Mouse (Mus musculus): ENCODE results near the gene Cd8b1. TPM values are rescaled to one million over a fixed set of nuclear protein-coding genes. Genes with fewer than 3 reads are reported as not detected.

The Cd8b1 gene
- total RNA-seq, 2 experiments from 2014 or later = not detected

GRCm38 (mm10) chr6:71381654-71382053 lies 59.1 kb downstream of the Cd8b1 start:
- no peak overlapping the region for H3K27ac ChIP-seq
- DNase-seq = no peak
- H3K4me3 ChIP-seq = no peak overlapping the region
- TF ChIP-seq CTCF (IDR thresholded peaks at IDR 0.05) = no peak
- intact Hi-C loops (cut with DNase I) = no loop called here

Other genes starting within 250 kb of the Cd8b1 start
- 1 to 10 TPM; 5.3 to 8.2 TPM for gene Thnsl2, start 178.3 kb upstream of the Cd8b1 start, total RNA-seq (2021)
- not detected for gene Fabp1, start 123.0 kb upstream of the Cd8b1 start, total RNA-seq (2021)
- 10 to 100 TPM; 23.7 to 33.6 TPM for gene Krcc1, start 51.1 kb upstream of the Cd8b1 start, total RNA-seq (2021)
- gene Smyd1, start 555 bp upstream of the Cd8b1 start, total RNA-seq (2021) = 100 to 1,000 TPM; 370 to 385 TPM
- gene Cd8a, start 50.6 kb downstream of the Cd8b1 start, total RNA-seq (2021) = not detected
- 100 to 1,000 TPM; 114 to 132 TPM for gene Rmnd5a, start 117.8 kb downstream of the Cd8b1 start, total RNA-seq (2021)
- 10 to 100 TPM; 20.2 to 20.3 TPM for gene Rnf103, start 171.1 kb downstream of the Cd8b1 start, total RNA-seq (2021)
- 10 to 100 TPM; 41.9 to 45.6 TPM for gene Chmp3, start 221.0 kb downstream of the Cd8b1 start, total RNA-seq (2021)